Mouse (Mus musculus) gastrocnemius, postnatal 4 days (tissue): Measurements from ENCODE around the gene Map2k2. TPM values are rescaled to one million over a fixed set of nuclear protein-coding genes. Genes with fewer than 3 reads are reported as not detected.
A peak's percentile ranks its signal among the peaks of the same experiment; 100 is the strongest.

ENCODE experiments used
- DNase-seq, 2 experiments: peaks; one replicate each; pipeline ENCODE4 v3.0.0; 2021 to 2022; ENCODE audit warnings: low spot score in 2 of 2, mixed read lengths in 2 of 2
- total RNA-seq, 2 experiments: library from RNA; stranded (reverse); gene quantifications; 2 replicates each; pipeline ENCODE4 v1.2.3; 2021

The Map2k2 gene
- total RNA-seq, 2 experiments from 2014 or later: 148 to 152 TPM

GRCm38 (mm10) chr10:81140717-81141454 lies 35.2 kb downstream of the Map2k2 start:
- no peak for DNase-seq

GRCm38 (mm10) chr10:81141455-81142210 lies 35.9 kb downstream of the Map2k2 start:
- no peak for DNase-seq

- DNase-seq: no peak
These were observed 36.9 kb downstream of the Map2k2 start for GRCm38 (mm10) chr10:81142551-81142981.

- no peak for DNase-seq
These were observed 37.5 kb downstream of the Map2k2 start for GRCm38 (mm10) chr10:81143157-81143633.

GRCm38 (mm10) chr10:81143845-81144437 lies 38.2 kb downstream of the Map2k2 start:
- DNase-seq: no peak

- DNase-seq: no peak
These were observed 39.0 kb downstream of the Map2k2 start for GRCm38 (mm10) chr10:81144667-81145066.

- no peak for DNase-seq
These were observed 39.6 kb downstream of the Map2k2 start for GRCm38 (mm10) chr10:81145307-81145706.

GRCm38 (mm10) chr10:81145778-81146177 lies 40.1 kb downstream of the Map2k2 start:
- no peak for DNase-seq

- no peak for DNase-seq
These were observed 40.6 kb downstream of the Map2k2 start for GRCm38 (mm10) chr10:81146296-81146695.

- no peak for DNase-seq
These were observed 45.5 kb downstream of the Map2k2 start for GRCm38 (mm10) chr10:81151261-81151660.

- no peak for DNase-seq
These were observed 46.9 kb downstream of the Map2k2 start for GRCm38 (mm10) chr10:81152609-81153008.

- DNase-seq: no peak
These were observed 48.6 kb downstream of the Map2k2 start for GRCm38 (mm10) chr10:81154313-81154712.

GRCm38 (mm10) chr10:81154736-81155135 lies 49.0 kb downstream of the Map2k2 start:
- no peak for DNase-seq

- no peak for DNase-seq
These were observed 56.0 kb downstream of the Map2k2 start for GRCm38 (mm10) chr10:81161602-81162317.

GRCm38 (mm10) chr10:81162318-81162652 lies 56.6 kb downstream of the Map2k2 start:
- DNase-seq: no peak

- DNase-seq: no peak
These were observed 59.4 kb downstream of the Map2k2 start for GRCm38 (mm10) chr10:81165118-81165517.

- peak; percentile 100 for DNase-seq
These were observed 61.7 kb downstream of the Map2k2 start, which contains the start of gene Pias4 for GRCm38 (mm10) chr10:81167200-81168086. Gene Pias4, minus strand, starts transcription at chr10:81167923.

- peak in 1 of 2 experiments; percentile 66 for DNase-seq
These were observed 62.3 kb downstream of the Map2k2 start for GRCm38 (mm10) chr10:81168087-81168431.

GRCm38 (mm10) chr10:81168521-81169244 lies 63.0 kb downstream of the Map2k2 start:
- peak in 1 of 2 experiments; percentile 83 for DNase-seq
